In genomic region chr3:89574260-89574659, GRCm38 (mm10) we compare ENCODE assay signal across 9 mouse cellular contexts. TPM values are rescaled to one million over a fixed set of nuclear protein-coding genes. Genes with fewer than 3 reads are reported as not detected.
DNase-seq lines count a peak whose midpoint lies in the region; ATAC-seq and TF ChIP-seq lines count a peak whose summit lies in the region.
"Had no signal": no experiment of that assay in that cellular context is flagged by ENCODE, and none has a peak within 500 bp of the region (broad histone marks: within the 10 kb centered on the region; RNA-seq: fewer than 3 reads in every experiment).

No protein-coding gene starts in this region.

- peak; percentile 26 for DNase-seq in hindbrain, embryonic 11.5 days (ENCODE audit: low spot score)
- no peak for DNase-seq in hindbrain, embryonic 10.5 days (ENCODE audit: low spot score)
- peak; percentile 48 for DNase-seq in 3T3-L1 (ENCODE audit: low read depth, low spot score)
- DNase-seq in ES-CJ7 (ENCODE audit: low read depth, low spot score): peak; percentile 75
- DNase-seq in liver, postnatal 0 days: peak; percentile 46
- DNase-seq in urinary bladder, postnatal 4 days (ENCODE audit: low spot score in 2 of 2): no peak
- DNase-seq in frontal cortex, postnatal 36 days (ENCODE audit: low spot score in 2 of 2): no peak
- DNase-seq in ovary, postnatal 14 days (ENCODE audit: low spot score): no peak

- TF ChIP-seq CTCF in liver, postnatal 0 days (IDR thresholded peaks at IDR 0.05; ENCODE audit: low read depth): peak; percentile 57

- no peak for TF ChIP-seq EP300 in liver, postnatal 0 days (IDR thresholded peaks at IDR 0.05; ENCODE audit: low read depth)

- no peak overlapping the region for H3K4me2 ChIP-seq in hindbrain, embryonic 11.5 days (replicated peaks; ENCODE audit: low read depth, low read length)
- no peak overlapping the region for H3K4me2 ChIP-seq in liver, postnatal 0 days (ENCODE audit: low read depth, low read length)
- H3K4me2 ChIP-seq: heart, embryonic 15.5 days had no signal

- H3K4me3 ChIP-seq in hindbrain, embryonic 11.5 days (ENCODE audit: low read depth, low read length): no peak overlapping the region
- no peak overlapping the region for H3K4me3 ChIP-seq in hindbrain, embryonic 10.5 days
- no peak overlapping the region for H3K4me3 ChIP-seq in liver, postnatal 0 days (ENCODE audit: low read depth, low read length)
- H3K4me3 ChIP-seq: heart, embryonic 15.5 days had no signal

- no peaks in the 10 kb centered on the region for H3K27me3 ChIP-seq in hindbrain, embryonic 11.5 days (ENCODE audit: control insufficient read depth, insufficient read depth, low read length)
- no peaks in the 10 kb centered on the region for H3K27me3 ChIP-seq in hindbrain, embryonic 10.5 days (ENCODE audit: insufficient read depth, poor library complexity, severe bottlenecking)
- 0 out of 2 replicates have a peak, but pooled peaks cover 2% of the 10 kb centered on the region for H3K27me3 ChIP-seq in liver, postnatal 0 days (ENCODE audit: insufficient read depth, low read length)

- no peaks in the 10 kb centered on the region for H3K4me1 ChIP-seq in hindbrain, embryonic 11.5 days (replicated peaks; ENCODE audit: control insufficient read depth, insufficient read depth, low read length)
- H3K4me1 ChIP-seq in hindbrain, embryonic 10.5 days (replicated peaks): peaks cover 14% of the 10 kb centered on the region
- peaks cover 6% of the 10 kb centered on the region for H3K4me1 ChIP-seq in liver, postnatal 0 days (ENCODE audit: insufficient read depth)
- H3K4me1 ChIP-seq: heart, embryonic 15.5 days had no signal

- WGBS in hindbrain, embryonic 11.5 days: 70% methylated on average over 2 of the region's 2 CpGs
- WGBS in hindbrain, embryonic 10.5 days: 70% methylated on average over 2 of the region's 2 CpGs
- 53% methylated on average over 2 of the region's 2 CpGs for WGBS in liver, postnatal 0 days (ENCODE audit: insufficient replicate concordance)

- no peak overlapping the region for H3K9ac ChIP-seq in hindbrain, embryonic 11.5 days (ENCODE audit: low read depth, low read length)
- H3K9ac ChIP-seq in liver, postnatal 0 days (replicated peaks): no peak overlapping the region
- H3K9ac ChIP-seq: heart, embryonic 15.5 days had no signal

- no peaks in the 10 kb centered on the region for H3K36me3 ChIP-seq in hindbrain, embryonic 11.5 days (ENCODE audit: control insufficient read depth, insufficient read depth, low read length)
- no peaks in the 10 kb centered on the region for H3K36me3 ChIP-seq in hindbrain, embryonic 10.5 days
- H3K36me3 ChIP-seq in liver, postnatal 0 days (replicated peaks; ENCODE audit: insufficient read depth, low read length): no peaks in the 10 kb centered on the region
- H3K36me3 ChIP-seq: heart, embryonic 15.5 days had no signal

- no peak overlapping the region for H3K27ac ChIP-seq in hindbrain, embryonic 11.5 days (ENCODE audit: low read depth, low read length)
- no peak overlapping the region for H3K27ac ChIP-seq in hindbrain, embryonic 10.5 days
- H3K27ac ChIP-seq in liver, postnatal 0 days (ENCODE audit: low read depth): no peak overlapping the region
- H3K27ac ChIP-seq: heart, embryonic 15.5 days had no signal

- ATAC-seq in hindbrain, embryonic 11.5 days (ENCODE audit: low FRiP score): no peak
- ATAC-seq in liver, postnatal 0 days: no peak

- no peaks in the 10 kb centered on the region for H3K9me3 ChIP-seq in hindbrain, embryonic 11.5 days (ENCODE audit: control insufficient read depth, low read length)
- 0 out of 2 replicates have a peak, but pooled peaks cover 4% of the 10 kb centered on the region for H3K9me3 ChIP-seq in hindbrain, embryonic 10.5 days
- H3K9me3 ChIP-seq in liver, postnatal 0 days (ENCODE audit: low read length): no peaks in the 10 kb centered on the region
- H3K9me3 ChIP-seq: heart, embryonic 15.5 days had no signal

RNA-seq across cellular contexts. Expression of gene Kcnn3, which starts 54.3 kb away (rescaled TPM):
- 1.5 and 2.9 TPM in 2 replicates for polyA plus RNA-seq in hindbrain, embryonic 11.5 days (2014; fragmentation: Nextera tagmentation; extraction: Ambion mirVana)
- polyA plus RNA-seq in hindbrain, embryonic 10.5 days (2016; fragmentation: Nextera tagmentation; extraction: Ambion mirVana): 1.2 TPM in 2 replicates
- polyA plus RNA-seq in liver, postnatal 0 days (2015; fragmentation: Nextera tagmentation; extraction: Ambion mirVana): 0.04 TPM in 2 replicates

Comparison
In these comparisons a context has a peak if more than half of its experiments do, and no peak if none do; other contexts are left out.
1. DNase-seq: peak in hindbrain, embryonic 11.5 days (single experiment), 3T3-L1 (single experiment), ES-CJ7 (single experiment) and liver, postnatal 0 days (single experiment); none in hindbrain, embryonic 10.5 days (single experiment), urinary bladder, postnatal 4 days (0 of 2), frontal cortex, postnatal 36 days (0 of 2) and ovary, postnatal 14 days (single experiment).